Mouse (Mus musculus) frontal cortex, adult 2 months (tissue): Measurements from ENCODE around the gene Atp2c1. TPM values are rescaled to one million over a fixed set of nuclear protein-coding genes. Genes with fewer than 3 reads are reported as not detected.

Source experiments
- DNase-seq, 2 experiments: peaks; one replicate each; pipeline ENCODE4 v3.0.0; 2022; ENCODE audit warnings: low spot score in 1 of 2; ENCODE audit errors: extremely low spot score in 1 of 2
- polyA plus RNA-seq: library from polyadenylated mRNA; depleted of rRNA; stranded (reverse); fragments of >200 nt; gene quantifications from 2 replicates; pipeline ENCODE4 v1.2.3, GENCODE M21; 2012

The Atp2c1 gene
- polyA plus RNA-seq, 1 experiment: 138 TPM

DNA sequence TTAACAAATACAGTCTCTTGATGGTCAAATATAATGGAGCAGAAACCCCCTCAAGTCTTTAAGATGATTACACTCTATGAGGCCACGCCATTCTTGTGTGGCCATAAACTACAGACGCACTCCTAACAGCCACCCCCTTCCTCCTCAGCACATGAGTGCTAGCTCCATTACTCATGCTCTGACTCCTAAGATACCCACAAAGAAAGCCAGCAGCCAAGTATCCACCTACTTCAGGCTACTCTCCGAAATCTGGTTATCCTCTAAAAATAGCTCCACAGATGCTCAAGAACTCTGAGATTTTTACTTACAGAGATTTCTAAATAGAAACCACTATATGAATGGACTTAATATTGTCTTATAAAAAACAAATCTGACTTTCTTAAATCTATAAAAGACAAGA lies 34.4 kb downstream of the Atp2c1 start:
- peak; percentile 57 to 75 for DNase-seq

DNA sequence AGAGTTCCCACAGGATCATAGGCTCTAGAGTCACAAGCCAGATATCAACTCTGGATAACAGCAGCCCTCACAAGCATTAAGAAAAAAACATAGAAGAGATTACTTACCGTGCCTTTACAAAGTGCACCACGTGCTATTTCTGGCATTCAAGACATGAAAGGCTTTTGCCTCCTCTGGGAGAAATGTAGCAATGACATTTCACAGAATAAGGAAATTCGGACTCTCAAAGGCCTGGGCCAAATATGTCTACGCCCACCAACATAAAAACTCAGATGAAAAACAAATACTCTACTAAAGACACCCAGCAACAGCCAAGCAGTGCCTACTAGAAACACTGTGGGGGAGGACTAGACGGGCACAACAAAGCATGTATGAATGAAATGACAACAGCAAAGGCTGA lies 38.8 kb downstream of the Atp2c1 start:
- DNase-seq: no peak

DNA sequence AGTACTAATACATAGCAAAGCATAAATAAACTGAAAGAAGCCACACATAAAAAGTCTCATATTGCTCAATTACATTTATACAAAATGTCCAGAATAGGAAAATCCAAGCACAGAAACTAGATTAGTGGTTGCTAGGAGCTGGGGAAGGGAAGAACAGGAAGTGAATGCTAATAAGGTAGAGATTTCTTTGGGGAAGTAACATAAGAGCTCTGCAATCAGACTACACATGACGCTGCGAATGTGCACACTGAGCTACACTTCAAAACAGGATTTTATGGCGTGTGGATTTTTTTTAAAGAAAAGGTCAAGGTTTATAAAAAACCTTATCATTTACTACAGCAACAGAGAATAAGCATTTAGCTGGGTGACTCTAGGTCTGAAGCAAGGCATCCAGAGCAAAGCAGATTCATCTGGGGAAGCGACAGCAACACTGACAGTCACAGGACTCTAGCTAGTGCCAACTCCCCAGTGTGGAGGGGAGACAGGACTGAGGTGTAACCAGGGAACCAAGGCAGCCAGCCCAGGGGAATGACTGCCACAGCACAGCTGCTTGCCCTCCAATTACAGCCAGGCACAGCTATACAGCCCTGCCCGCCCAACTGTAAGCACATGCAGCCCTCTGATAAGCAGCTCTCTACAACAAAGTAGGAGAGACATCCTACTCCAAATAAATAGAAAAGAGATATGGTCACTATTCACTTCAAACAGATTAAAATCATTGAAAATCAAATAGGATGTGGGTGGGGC lies 42.6 kb downstream of the Atp2c1 start:
- no peak for DNase-seq

DNA sequence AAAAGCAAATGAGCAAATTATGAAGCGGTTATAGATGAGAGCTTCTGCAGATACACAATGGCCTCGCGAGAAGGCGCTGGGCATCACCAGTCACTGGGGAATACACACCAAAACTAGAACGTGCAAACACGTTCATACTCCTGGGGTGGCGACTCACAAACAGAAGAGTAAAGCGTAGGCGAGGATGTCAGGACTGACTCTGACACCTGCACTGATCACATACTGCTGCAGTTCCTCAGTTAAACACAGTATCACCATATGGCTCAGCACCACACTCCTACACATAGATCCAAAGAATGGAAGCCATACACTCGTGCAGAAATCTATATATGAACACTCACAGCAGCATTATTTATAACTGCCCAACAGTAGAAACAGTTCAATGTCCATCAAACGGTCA lies 43.2 kb downstream of the Atp2c1 start:
- peak; percentile 58 for DNase-seq

- no peak for DNase-seq
These were observed 44.2 kb downstream of the Atp2c1 start for GRCm38 (mm10) chr9:105482715-105483510.

DNA sequence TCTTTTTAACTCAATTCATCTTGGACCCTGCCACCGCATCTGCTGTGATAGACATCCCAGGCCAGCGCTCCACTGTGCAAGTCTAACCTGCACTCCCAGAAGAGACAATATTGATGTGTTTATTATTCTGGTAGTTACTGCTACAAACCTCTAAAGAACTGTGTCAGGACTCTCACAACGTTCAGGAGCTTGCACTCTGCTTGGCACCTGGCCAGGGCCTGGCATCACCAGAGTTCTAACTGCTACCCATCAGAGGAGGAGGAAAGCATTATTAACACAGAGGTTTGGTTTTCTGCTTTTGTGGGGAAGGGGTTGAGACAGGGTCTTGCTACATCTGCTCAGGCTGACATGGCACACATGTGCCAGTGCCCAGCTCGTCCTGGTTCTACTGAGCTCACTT lies 45.0 kb downstream of the Atp2c1 start:
- DNase-seq: no peak

DNA sequence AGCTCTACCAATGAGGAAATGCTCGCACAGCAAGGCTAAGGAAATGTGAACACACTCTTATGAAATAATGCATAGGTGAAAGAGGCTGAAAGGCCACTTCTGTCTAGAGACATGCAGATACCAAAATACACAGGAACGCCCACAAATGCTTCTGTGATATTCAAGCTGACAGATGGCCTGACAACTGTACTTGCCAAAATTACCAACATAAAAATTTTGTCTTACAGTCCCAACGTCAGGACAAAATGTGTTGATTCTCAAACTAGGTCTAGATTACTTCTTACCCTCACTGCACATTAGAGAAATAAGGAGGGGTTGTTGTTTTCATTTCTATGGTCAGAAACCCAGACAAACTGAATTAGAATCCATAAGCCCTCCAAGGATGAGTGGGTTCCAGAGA lies 51.0 kb downstream of the Atp2c1 start:
- peak in 1 of 2 experiments; percentile 73 for DNase-seq

GRCm38 (mm10) chr9:105474910-105475309 lies 52.2 kb downstream of the Atp2c1 start:
- no peak for DNase-seq

- DNase-seq: no peak
These were observed 59.3 kb downstream of the Atp2c1 start for GRCm38 (mm10) chr9:105467787-105468186.

DNA sequence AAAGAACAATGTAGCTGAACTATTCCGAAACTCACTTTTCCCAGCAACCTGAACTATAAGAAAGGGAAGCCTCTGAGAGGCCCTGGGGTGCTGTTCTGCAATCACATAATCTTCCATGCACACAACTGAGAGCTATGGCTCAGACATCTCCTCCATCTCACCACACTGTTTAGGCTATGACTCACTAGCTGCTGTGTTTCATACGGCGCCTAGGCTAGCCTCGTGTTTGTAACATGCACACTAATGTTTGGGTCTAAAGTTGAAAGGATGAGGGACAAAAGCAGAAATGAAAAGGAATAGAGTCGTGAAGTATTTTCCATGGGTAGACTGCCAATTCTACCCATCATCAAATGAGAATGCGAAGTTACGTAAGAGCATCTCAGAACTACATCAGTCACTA lies 65.6 kb downstream of the Atp2c1 start:
- DNase-seq: peak in 1 of 2 experiments; percentile 27

- DNase-seq: peak in 1 of 2 experiments; percentile 46
These were observed 68.1 kb downstream of the Atp2c1 start for GRCm38 (mm10) chr9:105459032-105459431.

DNA sequence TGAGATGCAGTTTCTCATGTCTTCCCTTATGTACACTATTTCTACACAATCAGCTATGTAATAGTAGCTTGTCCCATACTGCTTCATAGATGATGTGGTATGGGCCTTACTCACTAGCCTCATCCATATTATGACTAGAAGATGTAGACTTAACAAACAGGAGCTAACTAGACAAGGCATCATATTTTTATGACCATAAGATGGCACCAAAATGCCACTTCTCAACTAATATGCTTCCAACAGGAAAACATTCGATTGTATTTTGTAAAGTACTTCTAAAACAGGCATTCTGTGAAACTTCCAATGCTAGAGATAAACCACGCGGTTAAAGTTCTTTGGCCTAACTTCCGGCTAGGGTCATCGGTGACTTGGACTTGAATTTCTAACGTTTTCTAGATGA lies 118.6 kb downstream of the Atp2c1 start:
- no peak for DNase-seq

- peak; percentile 76 to 94 for DNase-seq
These were observed 131.9 kb downstream of the Atp2c1 start, which contains the start of the genes Aste1 and Nek11 for GRCm38 (mm10) chr9:105395218-105395627. Gene Aste1, plus strand, starts transcription at chr9:105395392. Gene Nek11, minus strand, starts transcription at chr9:105395524.

GRCm38 (mm10) chr9:105394720-105395119 lies 132.4 kb downstream of the Atp2c1 start:
- no peak for DNase-seq

GRCm38 (mm10) chr9:105390616-105391015 lies 136.5 kb downstream of the Atp2c1 start:
- no peak for DNase-seq

- DNase-seq: peak in 1 of 2 experiments; percentile 94
These were observed 137.8 kb downstream of the Atp2c1 start for GRCm38 (mm10) chr9:105389289-105389688.

DNA sequence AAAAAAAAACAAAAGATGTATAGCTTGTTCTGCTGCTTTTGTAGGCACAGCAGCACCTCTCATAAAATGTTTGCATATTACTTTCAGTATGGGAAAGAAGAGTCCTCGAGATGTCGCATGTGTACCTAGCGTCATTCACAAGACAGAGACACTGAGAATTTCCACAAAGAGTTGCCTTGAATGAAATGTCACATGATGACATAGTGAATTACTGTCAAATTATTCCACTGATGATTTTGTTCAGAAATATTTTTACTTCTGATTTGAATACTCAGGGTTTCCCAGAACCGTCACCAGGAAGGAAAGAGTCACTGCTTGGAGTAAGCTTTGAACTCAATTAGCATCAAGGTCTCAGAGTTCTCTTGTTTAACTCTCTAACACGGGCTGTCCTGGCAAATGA lies 139.7 kb downstream of the Atp2c1 start:
- DNase-seq: no peak

DNA sequence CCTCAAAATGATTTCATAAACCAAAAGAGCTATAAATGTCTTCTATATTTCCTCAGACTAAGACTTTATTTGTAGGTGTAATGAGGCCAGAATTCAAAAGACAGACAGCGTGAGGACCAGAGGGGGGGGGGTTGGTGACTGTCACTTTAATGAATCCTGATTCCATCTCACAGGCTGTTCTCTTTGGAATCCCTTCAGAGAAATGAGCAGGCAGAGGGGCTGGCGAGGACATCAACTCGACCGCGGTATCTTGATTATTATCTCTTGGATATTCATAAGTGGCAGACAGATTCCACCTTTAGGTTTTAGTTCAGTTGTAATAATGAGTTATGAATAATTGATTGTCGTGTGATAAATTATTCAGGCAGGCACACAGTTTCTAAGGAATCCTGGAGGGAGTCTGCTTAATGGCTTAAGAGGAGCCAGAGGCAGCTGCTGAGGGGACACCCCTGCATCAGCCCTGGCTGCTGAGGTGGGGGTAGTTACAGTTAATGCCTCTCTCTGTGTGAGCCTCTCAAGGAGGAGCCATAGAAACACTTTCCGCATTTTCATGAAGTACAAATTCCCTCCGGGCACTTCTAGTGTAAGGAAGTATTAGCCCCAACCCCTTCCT lies 147.5 kb downstream of the Atp2c1 start:
- no peak for DNase-seq

DNA sequence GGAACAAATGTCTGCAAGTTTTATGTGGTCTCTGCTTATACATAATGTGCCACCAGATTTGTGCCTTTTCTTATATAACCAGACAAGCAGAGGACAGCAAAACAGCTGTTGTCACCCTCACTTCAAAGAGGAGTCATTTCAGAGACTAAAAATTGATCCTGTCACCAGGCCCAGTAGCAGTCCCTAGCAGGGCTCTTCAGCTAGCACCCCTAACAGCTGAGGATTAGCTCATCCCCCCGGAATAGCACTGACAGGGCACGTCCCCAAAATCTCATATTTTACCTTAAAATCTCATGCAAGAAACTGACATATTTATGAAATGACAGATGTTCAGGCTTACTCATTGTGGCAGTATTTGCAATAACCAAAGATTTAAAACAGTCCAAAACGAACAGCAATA lies 149.5 kb downstream of the Atp2c1 start:
- peak in 1 of 2 experiments; percentile 37 for DNase-seq

DNA sequence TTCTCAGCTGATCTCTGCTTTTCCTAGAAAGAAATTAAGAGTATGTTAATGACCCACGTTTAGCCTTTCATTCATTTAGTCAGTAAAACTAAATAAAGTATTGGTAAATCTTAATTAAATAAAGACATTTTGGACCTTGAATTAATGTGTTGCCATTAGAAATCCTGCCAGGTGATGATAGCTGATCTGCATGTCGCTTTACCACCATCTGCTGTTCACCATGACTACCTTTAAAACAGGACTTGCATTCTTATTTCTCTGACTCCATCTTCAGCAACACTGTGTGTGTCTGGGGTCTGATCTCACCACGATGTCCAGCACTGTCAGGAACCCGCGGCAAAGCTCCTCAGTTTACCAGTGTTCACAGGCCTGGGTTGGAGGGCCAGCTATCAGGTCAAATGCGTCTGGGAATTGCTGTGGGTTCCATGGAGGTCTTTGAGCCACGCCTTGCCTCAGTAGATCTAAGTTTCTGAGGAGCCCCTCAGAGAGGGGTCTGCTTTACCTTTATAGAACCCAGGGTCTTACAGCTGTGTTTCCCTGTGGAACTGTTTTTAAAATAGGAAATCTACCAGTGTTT lies 150.1 kb downstream of the Atp2c1 start:
- peak in 1 of 2 experiments; percentile 62 for DNase-seq

DNA sequence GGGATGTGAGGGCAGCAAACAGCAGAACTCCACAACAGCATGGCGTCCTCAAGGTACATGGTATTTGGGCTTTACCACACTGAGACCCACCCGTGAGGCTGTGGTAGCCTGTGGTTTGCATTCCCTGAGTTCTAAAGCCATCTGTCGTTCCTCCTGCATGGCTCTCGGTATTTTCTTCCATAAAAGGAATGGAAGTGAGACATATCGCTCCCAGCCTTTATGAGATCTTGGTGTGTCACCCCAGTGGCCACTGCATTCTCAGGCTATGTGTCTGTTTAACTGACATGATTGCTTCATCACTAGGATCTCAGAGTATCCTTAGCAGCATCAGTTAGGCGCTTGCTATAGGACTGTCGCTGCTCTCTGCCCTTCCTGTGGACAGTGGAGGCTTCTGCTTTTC lies 150.7 kb downstream of the Atp2c1 start:
- no peak for DNase-seq
